7 mouse cellular contexts compared by ENCODE assay signal in the genomic region with DNA sequence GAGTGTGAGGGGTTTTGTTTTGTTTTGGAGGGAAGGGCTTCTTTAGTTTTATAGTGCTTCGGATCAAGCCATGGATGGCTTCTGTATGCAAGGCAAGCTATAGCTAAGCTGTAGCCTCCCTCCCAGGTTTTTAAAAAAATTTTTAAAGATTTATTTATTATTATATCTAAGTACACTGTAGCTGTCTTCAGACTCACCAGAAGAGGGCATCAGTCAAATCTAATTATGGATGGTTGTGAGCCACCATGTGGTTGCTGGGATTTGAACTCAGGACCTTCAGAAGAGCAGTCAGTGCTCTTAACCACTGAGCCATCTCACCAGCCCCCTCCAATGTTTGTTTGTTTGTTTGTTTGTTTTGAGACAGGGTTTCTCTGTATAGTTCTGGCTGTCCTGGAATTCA. TPM values are rescaled to one million over a fixed set of nuclear protein-coding genes. Genes with fewer than 3 reads are reported as not detected.
DNase-seq lines count a peak whose midpoint lies in the region; ATAC-seq and TF ChIP-seq lines count a peak whose summit lies in the region.
"Not testable (repeated sequence)": the region's sequence is repeated elsewhere in the genome, so short reads cannot be mapped to it uniquely, and the experiment has no call there.

No protein-coding gene starts in this region.

- dilution Hi-C loops in CH12.LX (cut with MboI; ENCODE audit: extremely low pct_ligation_motif_present, extremely low pct_unique_long_range_greater_than_20kb, low sequenced_read_pairs), result not testable (repeated sequence)

- intact Hi-C loops in heart, adult 2 months (cut with DNase I); left cerebral cortex, adult 2 months (cut with DNase I): not testable (repeated sequence)

- ATAC-seq in intestine, postnatal 0 days; kidney, embryonic 15.5 days (replicated peaks; ENCODE audit: low FRiP score); kidney, postnatal 0 days (replicated peaks; ENCODE audit: low FRiP score, low read depth); lung, postnatal 0 days: not testable (repeated sequence)

- in situ Hi-C loops in CH12.LX (cut with MboI; ENCODE audit: low pct_ligation_motif_present, low pct_unique_long_range_greater_than_20kb, low sequenced_read_pairs), result not testable (repeated sequence)

- not testable (repeated sequence) for H3K4me3 ChIP-seq in CH12.LX (replicated peaks in 1 of 3; ENCODE audit: low read depth in 2 of 3, low read length in 2 of 3, poor library complexity in 1 of 3); heart, adult 2 months; intestine, postnatal 0 days (ENCODE audit: low read depth, low read length); kidney, embryonic 15.5 days (replicated peaks); kidney, postnatal 0 days (replicated peaks; ENCODE audit: low read depth, low read length); left cerebral cortex, adult 2 months; lung, postnatal 0 days (ENCODE audit: low read depth, low read length)

- WGBS in heart, adult 2 months, result 97% methylated on average over 1 of the region's 1 CpGs
- 81% methylated on average over 1 of the region's 1 CpGs for WGBS in intestine, postnatal 0 days
- WGBS in kidney, embryonic 15.5 days, result 88% methylated on average over 1 of the region's 1 CpGs
- WGBS in kidney, postnatal 0 days, result 84% methylated on average over 1 of the region's 1 CpGs
- WGBS in lung, postnatal 0 days, result 92% methylated on average over 1 of the region's 1 CpGs

- TF ChIP-seq RAD21 in CH12.LX (IDR thresholded peaks at IDR 0.05; ENCODE audit: low read depth, low read length), result not testable (repeated sequence)

- peaks cover 14% of the 10 kb centered on the region for H3K79me2 ChIP-seq in CH12.LX (replicated peaks; ENCODE audit: control insufficient read depth, extremely low read depth, insufficient read depth, poor library complexity, severe bottlenecking)
- H3K79me2 ChIP-seq in heart, adult 2 months (replicated peaks; ENCODE audit: control insufficient read depth, insufficient read depth, low read length), result not testable (repeated sequence)

- not testable (repeated sequence) for H3K27me3 ChIP-seq in CH12.LX (replicated peaks); heart, adult 2 months (ENCODE audit: control insufficient read depth, insufficient read depth, low read length); intestine, postnatal 0 days (replicated peaks; ENCODE audit: control insufficient read depth, insufficient read depth, low read length); kidney, embryonic 15.5 days; kidney, postnatal 0 days (ENCODE audit: insufficient read depth, low read length); lung, postnatal 0 days (replicated peaks; ENCODE audit: insufficient read depth, low read length)

- not testable (repeated sequence) for DNase-seq in CH12.LX (ENCODE audit: extremely low read depth); heart, adult 2 months; kidney, postnatal 0 days (ENCODE audit: low spot score); left cerebral cortex, adult 2 months (ENCODE audit: extremely low spot score in 1 of 2, low spot score in 2 of 2); lung, postnatal 0 days (ENCODE audit: low spot score)

- not testable (repeated sequence) for H3K9ac ChIP-seq in CH12.LX (ENCODE audit: insufficient read depth, low read depth); heart, adult 2 months (ENCODE audit: low read depth, low read length); intestine, postnatal 0 days (ENCODE audit: low read depth, low read length); kidney, embryonic 15.5 days; kidney, postnatal 0 days (ENCODE audit: low read depth, low read length); lung, postnatal 0 days (replicated peaks; ENCODE audit: low read depth)

- peaks cover 0 to 39% of the 10 kb centered on the region in 2 experiments for H3K36me3 ChIP-seq in CH12.LX (replicated peaks in 1 of 2; ENCODE audit: control insufficient read depth in 1 of 2, insufficient read depth in 1 of 2, low read length in 1 of 2)
- H3K36me3 ChIP-seq in heart, adult 2 months (ENCODE audit: control insufficient read depth, insufficient read depth, low read length), result peaks cover 12% of the 10 kb centered on the region
- not testable (repeated sequence) for H3K36me3 ChIP-seq in intestine, postnatal 0 days (ENCODE audit: control insufficient read depth, insufficient read depth); kidney, embryonic 15.5 days; kidney, postnatal 0 days (ENCODE audit: insufficient read depth, low read length); lung, postnatal 0 days (ENCODE audit: insufficient read depth, low read length)

- peaks cover 12 to 77% of the 10 kb centered on the region in 2 experiments; a peak in 3 of 4 replicates for H3K4me1 ChIP-seq in CH12.LX (ENCODE audit: control insufficient read depth in 1 of 2, insufficient read depth in 2 of 2)
- peaks cover 32% of the 10 kb centered on the region for H3K4me1 ChIP-seq in heart, adult 2 months (ENCODE audit: control insufficient read depth, insufficient read depth, low read length)
- peaks cover 21% of the 10 kb centered on the region for H3K4me1 ChIP-seq in intestine, postnatal 0 days (replicated peaks; ENCODE audit: control insufficient read depth, insufficient read depth, low read length)
- H3K4me1 ChIP-seq in kidney, embryonic 15.5 days, result peaks cover 79% of the 10 kb centered on the region
- peaks cover 47% of the 10 kb centered on the region for H3K4me1 ChIP-seq in kidney, postnatal 0 days (replicated peaks; ENCODE audit: insufficient read depth, low read length)
- peaks cover 24% of the 10 kb centered on the region; the same call in 1 of the 2 replicates for H3K4me1 ChIP-seq in lung, postnatal 0 days (ENCODE audit: insufficient read depth, low read depth, low read length)

- H3K27ac ChIP-seq in CH12.LX (ENCODE audit: insufficient read depth, low read depth); heart, adult 2 months; intestine, postnatal 0 days (ENCODE audit: low read depth, low read length); left cerebral cortex, adult 2 months; lung, postnatal 0 days (ENCODE audit: low read length): not testable (repeated sequence)
- peak overlapping the region; percentile 71 for H3K27ac ChIP-seq in kidney, embryonic 15.5 days
- H3K27ac ChIP-seq in kidney, postnatal 0 days, result peak overlapping the region; percentile 73

- TF ChIP-seq POLR2A in CH12.LX (IDR thresholded peaks at IDR 0.05; ENCODE audit: low read depth, low read length); heart, adult 2 months (IDR thresholded peaks at IDR 0.05; ENCODE audit: insufficient read depth, low read depth, low read length): not testable (repeated sequence)

- not testable (repeated sequence) for TF ChIP-seq EP300 in CH12.LX (IDR thresholded peaks at IDR 0.05; ENCODE audit: low read length); heart, adult 2 months (IDR thresholded peaks at IDR 0.05; ENCODE audit: insufficient read depth, low read depth, low read length); lung, postnatal 0 days (IDR thresholded peaks at IDR 0.05)

- TF ChIP-seq CTCF in CH12.LX (conservative IDR thresholded peaks at IDR 0.05 in 1 of 2, IDR thresholded peaks at IDR 0.05 in 1 of 2; ENCODE audit: low read depth in 2 of 2, low read length in 2 of 2), result peak in 1 of 2 experiments; percentile 13; a peak in 1 of 4 replicates
- peak; percentile 51 for TF ChIP-seq CTCF in heart, adult 2 months (IDR thresholded peaks at IDR 0.05)
- TF ChIP-seq CTCF in intestine, postnatal 0 days (IDR thresholded peaks at IDR 0.05; ENCODE audit: low read depth), result peak; percentile 25; the same call in 1 of the 2 replicates
- 0 out of 2 replicates have a peak, but pooled peaks have one; percentile 13 for TF ChIP-seq CTCF in kidney, postnatal 0 days (IDR thresholded peaks at IDR 0.05; ENCODE audit: low read depth)
- TF ChIP-seq CTCF in left cerebral cortex, adult 2 months (IDR thresholded peaks at IDR 0.05), result peak; percentile 25
- TF ChIP-seq CTCF in lung, postnatal 0 days (IDR thresholded peaks at IDR 0.05), result peak; percentile 26; the same call in 1 of the 2 replicates

- not testable (repeated sequence) for H3K4me2 ChIP-seq in CH12.LX (ENCODE audit: insufficient read depth, low read depth, poor library complexity, severe bottlenecking); kidney, embryonic 15.5 days; kidney, postnatal 0 days (ENCODE audit: low read length); lung, postnatal 0 days (replicated peaks; ENCODE audit: low read depth, low read length)
- 0 out of 2 replicates have a peak overlapping the region, but pooled peaks have one; percentile 27 for H3K4me2 ChIP-seq in intestine, postnatal 0 days (replicated peaks; ENCODE audit: low read depth)

- not testable (repeated sequence) for H3K9me3 ChIP-seq in CH12.LX (replicated peaks; ENCODE audit: low read length); intestine, postnatal 0 days (ENCODE audit: control insufficient read depth); kidney, embryonic 15.5 days (replicated peaks); kidney, postnatal 0 days (replicated peaks; ENCODE audit: low read length); lung, postnatal 0 days (ENCODE audit: low read length)

RNA-seq across cellular contexts. Expression of gene Zfp710, which starts 25.8 kb away (rescaled TPM):
- 16.2 and 16.3 TPM in 2 replicates for total RNA-seq in CH12.LX (2012; rRNA removed)
- total RNA-seq in CH12.LX (2014; rRNA removed), result 6.1 and 7.6 TPM in 2 replicates
- polyA plus RNA-seq in CH12.LX (2012; ENCODE audit: insufficient read length, low read depth), result 12.1 and 14.4 TPM in 2 replicates
- total RNA-seq in heart, adult 2 months (2021), result 10 to 100 TPM; 26.9 to 32.2 TPM
- 33.4 and 35.5 TPM in 2 replicates for polyA plus RNA-seq in heart, adult 2 months (2012; rRNA removed)
- 8.5 and 9.4 TPM in 2 replicates for polyA plus RNA-seq in intestine, postnatal 0 days (2015; fragmentation: Nextera tagmentation; extraction: Ambion mirVana)
- 20.1 and 20.5 TPM in 2 replicates for polyA plus RNA-seq in kidney, embryonic 15.5 days (2015; fragmentation: Nextera tagmentation; extraction: Ambion mirVana)
- 14.8 and 15.3 TPM in 2 replicates for polyA plus RNA-seq in kidney, postnatal 0 days (2015; fragmentation: Nextera tagmentation; extraction: Ambion mirVana)
- total RNA-seq in left cerebral cortex, adult 2 months (2021), result 10 to 100 TPM; 18.9 to 21.7 TPM
- polyA plus RNA-seq in lung, postnatal 0 days (2015; fragmentation: Nextera tagmentation; extraction: Ambion mirVana), result 11.1 and 12.9 TPM in 2 replicates
